Mouse (Mus musculus) Patski (cell line): ENCODE measurements around the gene Cd320. TPM values are rescaled to one million over a fixed set of nuclear protein-coding genes. Genes with fewer than 3 reads are reported as not detected.
"Not testable (repeated sequence)": the region's sequence is repeated elsewhere in the genome, so short reads cannot be mapped to it uniquely, and the experiment has no call there.

Source experiments
- ATAC-seq: fragments of 100-300 bp; one replicate; pipeline ENCODE4 v1.8.0; 2021
- CTCF ChIA-PET: fragments of 350-600 bp; sonication (Branson Sonifier 250); formaldehyde crosslinking; loops from one replicate; lab custom pipeline; 2022; ENCODE audit warnings: inconsistent platforms; lab: Charles Lee
- POLR2A ChIA-PET: fragments of 350-600 bp; sonication (Branson Sonifier 250); formaldehyde crosslinking; loops from one replicate; lab custom pipeline; 2022; ENCODE audit warnings: antibody characterized with exemption, inconsistent platforms; lab: Charles Lee
- DNase-seq: peaks from one replicate; pipeline ENCODE4 v3.0.0-alpha.2; 2011; ENCODE audit warnings: low read depth, low spot score
- H3K27me3 ChIP-seq: fragments of 371-371 bp; one replicate; pipeline ENCODE4 v1.5.1; 2021
- CTCF ChIP-seq: fragments of 100-300 bp; IDR thresholded peaks from one replicate; pipeline ENCODE4 v1.5.1; 2021
- in situ Hi-C: fragments of 300-500 bp; cut with MboI; formaldehyde crosslinking; loops from 3 replicates; pipeline ENCODE4 v1.11.1; 2018; ENCODE audit warnings: low pct_unique_long_range_greater_than_20kb, mixed read lengths
- polyA plus RNA-seq: library from polyadenylated mRNA; unstranded; gene quantifications from one replicate; pipeline ENCODE4 v1.2.3, GENCODE M21; 2021

Gene Cd320
- polyA plus RNA-seq, 1 experiment from 2014 or later = 43.1 TPM

- no peaks in the 10 kb centered on the region for H3K27me3 ChIP-seq
- POLR2A ChIA-PET = interaction anchor here (1.1 kb wide), 1 partner anchor 182 kb away, joined by 4 read pairs; no protein-coding TSS in a partner anchor
- in situ Hi-C loops = no loop called here
- no peak for TF ChIP-seq CTCF
- no peak for DNase-seq
- ATAC-seq = no peak
- CTCF ChIA-PET = interaction anchor here (1.0 to 1.6 kb wide), 2 partner anchors 16 to 56 kb away, joined by 3 to 8 read pairs; no protein-coding TSS in a partner anchor
Measured at GRCm38 (mm10) chr17:33811142-33811516, 31.8 kb upstream of the Cd320 start.

GRCm38 (mm10) chr17:33812475-33812874, 30.4 kb upstream of the Cd320 start:
- ATAC-seq = peak; percentile 58
- ChIA-PET CTCF (interaction anchor here (1.0 to 1.6 kb wide), 3 partner anchors 10 to 14 kb away, joined by 4 to 8 read pairs (median 6); no protein-coding TSS in a partner anchor), POLR2A (interaction anchor here (0.9 to 2.1 kb wide), 3 partner anchors 12 to 183 kb away, joined by 3 to 11 read pairs (median 4); partner anchors contain the start of genes Ndufa7 and Rps28)
- DNase-seq = peak; percentile 90
- TF ChIP-seq CTCF = no peak
- in situ Hi-C loops = no loop called here
- no peaks in the 10 kb centered on the region for H3K27me3 ChIP-seq

GRCm38 (mm10) chr17:33812990-33813389, 29.9 kb upstream of the Cd320 start:
- no peak for TF ChIP-seq CTCF
- DNase-seq (peak; percentile 37), ATAC-seq (peak; percentile 32)
- in situ Hi-C loops = no loop called here
- ChIA-PET CTCF (interaction anchor here (1.0 to 1.4 kb wide), 3 partner anchors 9 to 13 kb away, joined by 3 to 6 read pairs (median 4); no protein-coding TSS in a partner anchor), POLR2A (interaction anchor here (0.6 to 2.1 kb wide), 3 partner anchors 11 to 31 kb away, joined by 3 to 11 read pairs (median 5); partner anchors contain the start of genes Ndufa7 and Rps28)
- H3K27me3 ChIP-seq = no peaks in the 10 kb centered on the region

GRCm38 (mm10) chr17:33815399-33815798, 27.5 kb upstream of the Cd320 start:
- POLR2A ChIA-PET = interaction anchor here (1.4 kb wide), 1 partner anchor 9 kb away, joined by 3 read pairs; the partner anchor contains the start of genes Ndufa7 and Rps28
- DNase-seq (no peak), ATAC-seq (no peak)
- no peak for TF ChIP-seq CTCF
- in situ Hi-C loops = no loop called here
- CTCF ChIA-PET = no interaction called here
- no peaks in the 10 kb centered on the region for H3K27me3 ChIP-seq

- TF ChIP-seq CTCF = no peak
- in situ Hi-C loops = no loop called here
- no peak for ATAC-seq
- POLR2A ChIA-PET = no interaction called here
- DNase-seq = no peak
- CTCF ChIA-PET = interaction anchor here (1.1 kb wide), 1 partner anchor 72 kb away, joined by 3 read pairs; no protein-coding TSS in a partner anchor
- H3K27me3 ChIP-seq = no peaks in the 10 kb centered on the region
Measured at GRCm38 (mm10) chr17:33816612-33817011, 26.3 kb upstream of the Cd320 start.

- CTCF ChIA-PET = interaction anchor here (1.1 kb wide), 1 partner anchor 72 kb away, joined by 3 read pairs; no protein-coding TSS in a partner anchor
- in situ Hi-C loops = no loop called here
- TF ChIP-seq CTCF = no peak
- DNase-seq (peak; percentile 62), ATAC-seq (peak; percentile 82)
- H3K27me3 ChIP-seq = no peaks in the 10 kb centered on the region
- POLR2A ChIA-PET = no interaction called here
Measured at GRCm38 (mm10) chr17:33817184-33817968, 25.5 kb upstream of the Cd320 start.

GRCm38 (mm10) chr17:33817969-33818643, 24.8 kb upstream of the Cd320 start:
- DNase-seq (no peak), ATAC-seq (peak; percentile 4)
- ChIA-PET POLR2A (no interaction called here), CTCF (interaction anchor here (0.9 to 1.1 kb wide), 2 partner anchors 12 to 73 kb away, joined by 3 read pairs; no protein-coding TSS in a partner anchor)
- in situ Hi-C loops = no loop called here
- H3K27me3 ChIP-seq = no peaks in the 10 kb centered on the region
- no peak for TF ChIP-seq CTCF

- ATAC-seq (no peak), DNase-seq (no peak)
- ChIA-PET POLR2A (interaction anchor here (0.5 kb wide), 1 partner anchor 1040 kb away, joined by 3 read pairs; no protein-coding TSS in a partner anchor), CTCF (interaction anchor here (1.9 kb wide), 1 partner anchor 9 kb away, joined by 4 read pairs; no protein-coding TSS in a partner anchor)
- in situ Hi-C loops = loop anchor here (10.0 kb wide), 1 partner anchor 288 kb away; no protein-coding TSS in a partner anchor
- TF ChIP-seq CTCF = no peak
- H3K27me3 ChIP-seq = no peaks in the 10 kb centered on the region
Measured at GRCm38 (mm10) chr17:33822436-33822959, 20.4 kb upstream of the Cd320 start.

GRCm38 (mm10) chr17:33823171-33823570, 19.7 kb upstream of the Cd320 start:
- not testable (repeated sequence) for ATAC-seq, H3K27me3 ChIP-seq, DNase-seq
- in situ Hi-C loops = loop anchor here (10.0 kb wide), 1 partner anchor 288 kb away; no protein-coding TSS in a partner anchor
- POLR2A ChIA-PET = interaction anchor here (3.0 kb wide), 1 partner anchor 11 kb away, joined by 11 read pairs; no protein-coding TSS in a partner anchor
- CTCF ChIA-PET = interaction anchor here (1.0 to 1.9 kb wide), 2 partner anchors 10 kb away, joined by 3 to 4 read pairs; no protein-coding TSS in a partner anchor
